Mouse (Mus musculus): ENCODE measurements at regions not wholly inside any gene's neighbourhood (a gene's known extent, or its start where the extent isn't known, plus 50 kb on each side); places are given as distances from the start of the nearest gene placed in this dataset.

GRCm38 (mm10) chr5:118452052-118452451 is 108.4 kb upstream of the Med13l start:
- no peak for TF ChIP-seq CTCF (IDR thresholded peaks at IDR 0.05; ENCODE audit: low read depth)
- no peak for TF ChIP-seq EP300 (IDR thresholded peaks at IDR 0.05; ENCODE audit: low read depth)
